Mouse (Mus musculus) small intestine, adult 2 months (tissue): Measurements from ENCODE around the gene Gprin3.

ENCODE experiments used
- CTCF ChIP-seq: fragments of 200-500 bp; IDR thresholded peaks from 2 replicates; pipeline ENCODE4 v1.5.1; 2012; ENCODE audit warnings: low read depth, mild to moderate bottlenecking, control low read depth, inconsistent platforms, low read length, moderate library complexity, mixed read lengths; ENCODE audit not compliant: insufficient replicate concordance, insufficient read length; ENCODE audit errors: extremely low read depth
- POLR2A ChIP-seq: fragments of 200-500 bp; IDR thresholded peaks from 2 replicates; pipeline ENCODE4 v1.6.1; 2012; ENCODE audit warnings: low read depth, mild to moderate bottlenecking, control low read depth, inconsistent platforms, low read length, moderate library complexity

DNA sequence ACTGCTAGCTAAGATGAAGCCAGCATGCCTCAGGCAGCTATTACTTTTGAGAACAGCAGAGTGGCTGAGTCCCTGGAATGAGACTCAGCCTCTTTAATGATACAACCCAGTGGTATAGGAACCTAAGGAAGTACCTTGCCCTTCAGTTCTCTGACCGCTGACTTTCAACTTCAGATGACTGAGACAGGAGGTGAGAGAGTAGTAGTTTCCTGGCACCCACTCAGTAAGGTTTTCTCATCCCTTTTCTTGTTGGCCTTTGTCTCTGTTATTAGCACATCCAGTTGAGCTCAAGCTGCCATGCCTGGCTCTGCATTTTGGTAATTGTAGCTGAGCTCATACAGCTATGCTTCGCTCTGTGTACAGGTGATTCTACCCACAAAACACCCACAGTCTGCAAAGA is 62.8 kb downstream of the Gprin3 start:
- TF ChIP-seq POLR2A (no peak), CTCF (no peak)
